Mouse (Mus musculus) lung, postnatal 0 days (tissue): ENCODE data around the gene Nras. TPM values are rescaled to one million over a fixed set of nuclear protein-coding genes. Genes with fewer than 3 reads are reported as not detected.

ENCODE experiments used
- ATAC-seq: fragments of 200-750 bp; cut with Nextera tagmentation; 2 replicates; pipeline ENCODE4 v1.8.0; 2017; ENCODE audit warnings: moderate library complexity
- DNase-seq: peaks from one replicate; pipeline ENCODE4 v3.0.0-alpha.2; 2016; ENCODE audit warnings: low spot score
- H3K27ac ChIP-seq: fragments of 300-500 bp; sonication (generic); 2 replicates; pipeline ENCODE4 v1.5.1; 2014; ENCODE audit warnings: antibody characterized with exemption, mild to moderate bottlenecking, low read length, mixed read lengths
- H3K27me3 ChIP-seq: fragments of 300-500 bp; sonication (generic); replicated peaks from 2 replicates; pipeline ENCODE4 v1.6.1; 2014; ENCODE audit warnings: low read length, mixed read lengths; ENCODE audit not compliant: insufficient read depth
- H3K36me3 ChIP-seq: fragments of 300-500 bp; sonication (generic); 2 replicates; pipeline ENCODE4 v1.6.1; 2014; ENCODE audit warnings: low read length, mixed read lengths; ENCODE audit not compliant: insufficient read depth
- H3K4me1 ChIP-seq: fragments of 300-500 bp; sonication (generic); 2 replicates; pipeline ENCODE4 v1.6.1; 2014; ENCODE audit warnings: antibody characterized with exemption, low read depth, low read length, mixed read lengths; ENCODE audit not compliant: insufficient read depth
- H3K4me2 ChIP-seq: fragments of 300-500 bp; sonication (generic); replicated peaks from 2 replicates; pipeline ENCODE4 v1.6.1; 2014; ENCODE audit warnings: low read depth, mild to moderate bottlenecking, low read length, moderate library complexity, mixed read lengths
- H3K4me3 ChIP-seq: fragments of 300-500 bp; sonication (generic); 2 replicates; pipeline ENCODE4 v1.5.1; 2014; ENCODE audit warnings: low read depth, low read length
- H3K9ac ChIP-seq: fragments of 300-500 bp; sonication (generic); replicated peaks from 2 replicates; pipeline ENCODE4 v1.6.1; 2014; ENCODE audit warnings: low read depth, mild to moderate bottlenecking
- H3K9me3 ChIP-seq: fragments of 300-500 bp; sonication (generic); 2 replicates; pipeline ENCODE4 v1.6.1; 2016; ENCODE audit warnings: low read length, mixed read lengths
- CTCF ChIP-seq: IDR thresholded peaks from 2 replicates; pipeline ENCODE4 v1.5.1; 2016; ENCODE audit warnings: antibody characterized with exemption, mild to moderate bottlenecking
- EP300 ChIP-seq: IDR thresholded peaks from 2 replicates; pipeline ENCODE4 v1.6.1; 2016; ENCODE audit warnings: antibody characterized with exemption, mild to moderate bottlenecking, control low read depth
- WGBS: fragments of 180-500 bp; shearing (Covaris S2); extraction: QIAGEN DNeasy Blood & Tissue Kit; methylation state at CpG from one replicate; pipeline ENCODE4 v1.1.7; 2014; 5-methylcytosine and 5-hydroxymethylcytosine counted together
- polyA plus RNA-seq: library from polyadenylated mRNA; unstranded; fragments of >200 nt; fragmentation: Nextera tagmentation; extraction: Ambion mirVana; gene quantifications from 2 replicates; pipeline ENCODE4 v1.2.1, GENCODE M21; 2015

The Nras gene
- polyA plus RNA-seq, 1 experiment from 2014 or later: 48.0 TPM

DNA sequence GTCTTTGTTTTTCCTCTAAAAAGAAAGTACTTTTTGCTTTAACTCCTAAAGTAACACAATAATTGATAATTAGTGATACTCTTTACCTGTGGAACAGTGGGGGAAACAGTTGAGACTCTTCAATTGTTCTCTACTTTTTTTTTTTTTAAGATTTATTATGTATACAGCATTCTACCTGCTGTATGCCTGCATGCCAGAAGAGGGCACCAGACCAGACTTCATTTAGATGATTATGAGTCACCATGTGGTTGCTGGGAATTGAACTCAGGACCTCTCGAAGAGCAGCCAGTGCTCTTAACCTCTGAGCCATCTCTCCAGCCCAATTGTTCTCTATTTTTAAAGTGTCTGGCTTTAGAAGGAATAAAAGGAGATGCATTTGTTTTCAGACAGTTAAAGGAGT, 31.9 kb upstream of the Nras start:
- H3K27ac ChIP-seq: no peak overlapping the region
- no peaks in the 10 kb centered on the region for H3K9me3 ChIP-seq
- peaks cover 10% of the 10 kb centered on the region; the same call in 1 of the 2 replicates for H3K4me1 ChIP-seq
- WGBS: 87% methylated on average over 1 of the region's 1 CpGs
- no peak overlapping the region for H3K4me2 ChIP-seq
- ATAC-seq (no peak), DNase-seq (peak; percentile 19)
- no peak overlapping the region for H3K4me3 ChIP-seq
- H3K36me3 ChIP-seq: peaks cover 6% of the 10 kb centered on the region; the same call in 1 of the 2 replicates
- H3K27me3 ChIP-seq: no peaks in the 10 kb centered on the region
- TF ChIP-seq EP300 (no peak), CTCF (peak; percentile 57)
- no peak overlapping the region for H3K9ac ChIP-seq

DNA sequence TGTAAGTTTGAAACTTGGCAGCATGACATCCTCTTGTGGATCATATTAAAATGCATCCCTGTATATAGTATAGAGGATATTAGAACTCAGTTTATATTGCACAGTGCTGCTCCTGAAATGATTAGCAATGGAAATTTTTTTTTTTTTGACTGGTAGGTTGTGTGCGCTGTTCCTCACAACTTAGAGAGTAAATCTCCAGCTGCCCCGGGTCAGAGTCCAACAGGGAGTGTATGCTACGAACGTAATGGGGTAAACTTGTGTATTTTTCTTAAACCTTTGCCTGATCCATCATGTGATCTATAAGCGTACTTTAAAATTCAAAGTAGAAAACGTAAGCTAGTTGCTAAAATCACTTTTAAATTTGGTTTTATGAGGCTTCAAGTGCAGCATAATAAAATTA, 17.8 kb upstream of the Nras start:
- Histone ChIP-seq H3K27ac (no peak overlapping the region), H3K9me3 (no peaks in the 10 kb centered on the region), H3K36me3 (peaks cover 10% of the 10 kb centered on the region; the same call in 1 of the 2 replicates), H3K4me2 (no peak overlapping the region), H3K9ac (no peak overlapping the region), H3K27me3 (no peaks in the 10 kb centered on the region), H3K4me1 (no peaks in the 10 kb centered on the region), H3K4me3 (no peak overlapping the region)
- DNase-seq: no peak
- TF ChIP-seq EP300 (no peak), CTCF (no peak)
- ATAC-seq: no peak
- 92% methylated on average over 6 of the region's 6 CpGs for whole genome bisulfite sequencing

- 86% methylated on average over 1 of the region's 1 CpGs for WGBS
- H3K4me2 ChIP-seq: no peak overlapping the region
- no peak for DNase-seq
- TF ChIP-seq EP300: no peak
- TF ChIP-seq CTCF: no peak
- no peak overlapping the region for H3K27ac ChIP-seq
- peaks cover 10% of the 10 kb centered on the region; the same call in 1 of the 2 replicates for H3K36me3 ChIP-seq
- H3K9ac ChIP-seq: no peak overlapping the region
- no peak for ATAC-seq
- H3K4me3 ChIP-seq: no peak overlapping the region
- H3K27me3 ChIP-seq: no peaks in the 10 kb centered on the region
- no peaks in the 10 kb centered on the region for H3K9me3 ChIP-seq
- no peaks in the 10 kb centered on the region for H3K4me1 ChIP-seq
Observed at GRCm38 (mm10) chr3:103040861-103041379, 17.2 kb upstream of the Nras start.

DNA sequence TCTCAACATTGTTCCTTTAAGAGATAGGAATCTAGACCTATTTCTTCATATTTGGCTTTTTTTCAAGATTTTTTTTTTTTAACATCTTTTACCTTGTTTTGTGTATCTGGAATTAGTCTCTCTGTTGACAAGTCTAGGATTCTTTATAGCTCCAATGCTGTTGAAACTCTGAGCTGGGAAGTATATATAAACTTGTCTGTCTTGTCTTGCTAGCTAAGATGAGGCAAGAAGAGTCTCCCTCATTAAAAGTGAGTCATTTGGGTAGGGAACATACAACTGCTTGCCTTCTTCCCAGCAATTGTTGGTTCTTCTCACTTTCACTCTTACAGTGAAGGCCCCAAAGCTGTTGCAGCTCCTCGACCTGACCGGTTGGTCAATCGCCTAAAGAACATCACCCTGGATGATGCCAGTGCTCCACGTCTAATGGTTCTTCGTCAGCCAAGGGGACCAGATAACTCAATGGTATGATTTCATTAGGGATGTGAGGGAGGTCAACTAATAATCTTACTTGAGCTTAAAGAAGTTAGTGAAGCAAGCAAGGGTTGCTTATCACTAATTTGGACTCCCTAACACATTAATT, 2.0 kb upstream of the Nras start:
- Histone ChIP-seq H3K4me3 (no peak overlapping the region), H3K4me2 (no peak overlapping the region), H3K27ac (no peak overlapping the region), H3K4me1 (peaks cover 3% of the 10 kb centered on the region; the same call in 1 of the 2 replicates), H3K27me3 (no peaks in the 10 kb centered on the region), H3K9me3 (no peaks in the 10 kb centered on the region), H3K36me3 (peaks cover 18% of the 10 kb centered on the region), H3K9ac (no peak overlapping the region)
- no peak for ATAC-seq
- TF ChIP-seq EP300 (no peak), CTCF (no peak)
- DNase-seq: no peak
- WGBS: 86% methylated on average over 5 of the region's 5 CpGs

DNA sequence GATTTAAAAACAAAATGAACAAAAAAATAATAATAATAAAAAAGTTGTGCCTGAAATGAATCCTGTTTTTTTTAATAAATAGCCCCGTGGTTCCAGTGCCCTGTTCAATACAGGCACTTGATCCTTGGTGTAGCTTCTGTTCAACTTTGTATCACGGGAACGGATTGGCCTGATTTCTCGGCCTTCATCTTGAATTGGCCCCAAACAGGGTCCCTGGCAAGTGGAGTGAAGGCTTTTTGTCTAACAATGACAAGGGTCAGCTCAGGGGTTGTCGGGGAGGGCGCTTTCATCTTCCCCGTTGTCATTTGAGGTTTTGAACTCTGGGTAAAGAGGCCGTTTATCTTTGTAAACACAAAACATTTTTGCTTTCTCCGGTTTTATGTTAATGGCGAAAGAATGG, 333 bp upstream of the Nras start:
- DNase-seq: no peak
- TF ChIP-seq EP300 (no peak), CTCF (no peak)
- H3K9ac ChIP-seq: no peak overlapping the region
- H3K9me3 ChIP-seq: no peaks in the 10 kb centered on the region
- H3K27ac ChIP-seq: peak overlapping the region; percentile 97
- H3K4me3 ChIP-seq: peak overlapping the region; percentile 84
- H3K4me1 ChIP-seq: peaks cover 3% of the 10 kb centered on the region; the same call in 1 of the 2 replicates
- H3K4me2 ChIP-seq: peak overlapping the region; percentile 59
- no peaks in the 10 kb centered on the region for H3K27me3 ChIP-seq
- peaks cover 29% of the 10 kb centered on the region for H3K36me3 ChIP-seq
- 3% methylated on average over 10 of the region's 10 CpGs for WGBS
- ATAC-seq: peak; percentile 16

DNA sequence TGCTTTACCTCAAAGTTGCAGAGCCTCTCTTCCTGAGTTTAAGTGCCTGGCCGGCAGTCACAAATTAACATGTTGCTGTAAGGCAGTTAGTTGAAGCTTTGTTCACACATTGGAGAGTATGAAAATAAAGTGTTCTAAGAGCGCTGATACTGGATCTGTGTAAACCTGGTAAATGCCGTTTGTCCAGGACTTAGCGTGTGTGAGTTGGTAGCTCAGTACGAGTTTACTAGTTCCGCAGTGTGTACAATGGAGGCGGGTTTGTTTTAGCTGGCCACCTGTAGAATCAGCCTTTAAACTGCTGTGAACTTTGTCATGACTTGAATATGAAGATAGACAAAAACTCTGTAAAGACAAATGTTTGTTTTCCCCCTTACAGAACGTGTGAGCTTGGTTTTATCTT, 8.8 kb downstream of the Nras start:
- H3K9me3 ChIP-seq: no peaks in the 10 kb centered on the region
- no peak for ATAC-seq
- no peaks in the 10 kb centered on the region for H3K27me3 ChIP-seq
- no peak overlapping the region for H3K4me2 ChIP-seq
- no peak overlapping the region for H3K4me3 ChIP-seq
- H3K27ac ChIP-seq: no peak overlapping the region
- H3K4me1 ChIP-seq: no peaks in the 10 kb centered on the region
- no peak for DNase-seq
- no peak overlapping the region for H3K9ac ChIP-seq
- H3K36me3 ChIP-seq: peaks cover 44% of the 10 kb centered on the region
- no peak for TF ChIP-seq CTCF
- no peak for TF ChIP-seq EP300
- 82% methylated on average over 8 of the region's 8 CpGs for WGBS
